Mouse (Mus musculus) forebrain, postnatal 0 days (tissue): ENCODE measurements around the gene Ssu72. TPM values are rescaled to one million over a fixed set of nuclear protein-coding genes. Genes with fewer than 3 reads are reported as not detected.
A peak's percentile ranks its signal among the peaks of the same experiment; 100 is the strongest.

Experiments used
- ATAC-seq: fragments of 200-750 bp; cut with Nextera tagmentation; 2 replicates; pipeline ENCODE4 v1.8.0; 2017; ENCODE audit warnings: mild to moderate bottlenecking, moderate library complexity
- DNase-seq: peaks from one replicate; pipeline ENCODE4 v3.0.0-alpha.2; 2015
- H3K27ac ChIP-seq: fragments of 300-500 bp; sonication (generic); 2 replicates; pipeline ENCODE4 v1.5.1; 2014; ENCODE audit warnings: low read depth, mild to moderate bottlenecking, antibody characterized with exemption, low read length, moderate library complexity, mixed read lengths
- H3K27me3 ChIP-seq: fragments of 300-500 bp; sonication (generic); 2 replicates; pipeline ENCODE4 v1.6.1; 2014; ENCODE audit warnings: mild to moderate bottlenecking, low read length, mixed read lengths; ENCODE audit not compliant: insufficient read depth
- H3K36me3 ChIP-seq: fragments of 300-500 bp; sonication (generic); 2 replicates; pipeline ENCODE4 v1.6.1; 2014; ENCODE audit warnings: mild to moderate bottlenecking, moderate library complexity; ENCODE audit not compliant: insufficient read depth
- H3K4me1 ChIP-seq: fragments of 300-500 bp; sonication (generic); 2 replicates; pipeline ENCODE4 v1.6.1; 2014; ENCODE audit warnings: antibody characterized with exemption; ENCODE audit not compliant: insufficient read depth
- H3K4me2 ChIP-seq: fragments of 300-500 bp; sonication (generic); 2 replicates; pipeline ENCODE4 v1.6.1; 2014; ENCODE audit warnings: low read depth, mild to moderate bottlenecking, moderate library complexity
- H3K4me3 ChIP-seq: fragments of 300-500 bp; sonication (generic); 2 replicates; pipeline ENCODE4 v1.5.1; 2014; ENCODE audit warnings: low read depth, low read length, mixed read lengths
- H3K9ac ChIP-seq: fragments of 300-500 bp; sonication (generic); 2 replicates; pipeline ENCODE4 v1.6.1; 2014; ENCODE audit warnings: mild to moderate bottlenecking
- H3K9me3 ChIP-seq: fragments of 300-500 bp; sonication (generic); 2 replicates; pipeline ENCODE4 v1.6.1; 2016; ENCODE audit warnings: low read length
- CTCF ChIP-seq: sonication (generic); IDR thresholded peaks from 2 replicates; pipeline ENCODE4 v1.5.1; 2016; ENCODE audit warnings: antibody characterized with exemption, control low read depth, low read depth
- whole genome bisulfite sequencing: fragments of 180-500 bp; shearing (Covaris S2); extraction: QIAGEN DNeasy Blood & Tissue Kit; methylation state at CpG from one replicate; pipeline ENCODE4 v1.1.7; 2014; 5-methylcytosine and 5-hydroxymethylcytosine counted together
- polyA plus RNA-seq: library from polyadenylated mRNA; unstranded; fragments of >200 nt; fragmentation: Nextera tagmentation; extraction: Ambion mirVana; gene quantifications from 2 replicates; pipeline ENCODE4 v1.2.1, GENCODE M21; 2015
- total RNA-seq: library from RNA; depleted of rRNA; stranded (reverse); fragments of >200 nt; gene quantifications from 2 replicates; pipeline ENCODE4 v1.2.3, GENCODE M21; 2014

Gene Ssu72
- total and polyA plus RNA-seq, 2 experiments from 2014 or later: 103 to 164 TPM

GRCm38 (mm10) chr4:155733267-155733666 is 28.7 kb downstream of the Ssu72 start:
- no peak for TF ChIP-seq CTCF
- no peaks in the 10 kb centered on the region for H3K27me3 ChIP-seq
- no peak overlapping the region for H3K4me2 ChIP-seq
- peaks cover 17% of the 10 kb centered on the region; the same call in 1 of the 2 replicates for H3K4me1 ChIP-seq
- no peaks in the 10 kb centered on the region for H3K9me3 ChIP-seq
- DNase-seq (no peak), ATAC-seq (no peak)
- peaks cover 25% of the 10 kb centered on the region for H3K36me3 ChIP-seq
- no peak overlapping the region for H3K27ac ChIP-seq
- H3K4me3 ChIP-seq: no peak overlapping the region
- WGBS: 88% methylated on average over 10 of the region's 10 CpGs
- H3K9ac ChIP-seq: no peak overlapping the region

DNA sequence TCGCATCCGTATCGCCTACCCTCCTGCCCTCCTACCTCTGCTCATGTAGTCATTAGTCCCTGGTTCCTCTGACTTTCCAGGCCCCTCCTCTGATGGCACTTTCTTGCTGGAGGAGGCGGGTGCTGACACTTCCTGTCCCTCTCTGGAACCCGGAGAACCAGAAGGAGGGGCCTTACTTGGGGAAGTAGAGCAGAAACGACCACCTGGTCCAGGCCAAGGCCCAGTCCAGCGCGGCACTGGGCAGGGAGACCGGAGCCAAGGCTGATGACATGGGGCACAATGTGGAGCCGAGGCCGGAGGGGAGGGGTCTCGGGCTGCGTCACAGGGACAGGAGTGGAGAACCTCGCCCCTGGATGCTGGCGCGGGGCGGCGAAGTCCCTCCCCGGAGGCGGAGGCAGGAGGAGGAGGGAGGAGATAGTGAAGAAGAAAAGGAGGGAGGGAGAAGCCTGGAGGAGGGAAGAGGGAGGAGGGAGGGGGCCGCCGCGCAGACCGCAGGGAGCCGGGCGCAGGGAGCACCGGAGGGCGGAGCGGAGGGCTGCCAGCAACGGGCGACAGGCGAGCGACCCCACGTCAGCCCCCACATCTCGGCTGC is 29.8 kb downstream of the Ssu72 start, which contains the start of gene Tmem240:
Gene Tmem240, plus strand, starts transcription at position 451 of the 592 bp plus-strand sequence.
- no peak for TF ChIP-seq CTCF
- Histone ChIP-seq H3K27ac (peak within 1 kb of the TSS; percentile 95), H3K4me2 (peak within 1 kb of the TSS; percentile 67), H3K9me3 (no peaks in the 10 kb centered on the region), H3K4me3 (peak within 1 kb of the TSS; percentile 96), H3K27me3 (no peaks in the 10 kb centered on the region), H3K36me3 (peaks cover 27% of the 10 kb centered on the region), H3K4me1 (peaks cover 17% of the 10 kb centered on the region; the same call in 1 of the 2 replicates), H3K9ac (peak within 1 kb of the TSS; percentile 98)
- peak; percentile 92 for DNase-seq
- WGBS: 6% methylated on average over 23 of the region's 35 CpGs
- peak; percentile 93 for ATAC-seq

DNA sequence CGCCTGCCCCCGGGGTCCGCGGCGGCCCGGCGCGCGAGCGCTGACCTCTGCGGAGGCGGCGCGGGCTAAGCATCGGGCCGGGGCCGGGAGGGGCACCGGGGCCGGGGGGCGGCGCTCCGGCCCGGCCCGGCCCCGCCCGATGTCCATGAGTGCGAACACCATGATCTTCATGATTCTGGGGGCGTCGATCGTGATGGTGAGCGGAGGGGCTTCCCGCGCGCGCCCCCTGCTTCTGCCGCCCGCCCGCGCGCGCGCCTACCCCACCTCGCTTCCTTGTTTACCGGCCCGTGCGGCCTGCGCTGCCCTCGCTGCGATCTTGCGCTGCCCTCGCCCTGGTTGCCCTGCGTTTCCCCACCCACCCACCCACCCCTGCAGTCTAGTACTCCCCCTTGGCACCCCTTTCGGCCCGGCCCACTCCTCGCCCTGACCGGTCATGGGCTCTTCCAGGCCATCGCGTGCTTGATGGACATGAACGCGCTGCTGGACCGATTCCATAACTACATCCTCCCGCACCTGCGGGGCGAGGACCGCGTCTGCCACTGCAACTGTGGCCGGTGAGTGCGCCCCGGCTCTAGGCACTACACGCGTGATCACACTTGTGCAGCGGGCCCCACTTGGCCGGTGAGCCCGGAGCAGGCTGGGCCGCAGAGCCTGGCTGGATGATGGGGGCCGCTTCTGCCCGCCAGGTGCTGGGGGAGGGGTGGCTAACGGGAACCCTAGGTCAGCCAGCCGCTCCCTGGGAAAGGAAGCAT is 30.5 kb downstream of the Ssu72 start:
- Histone ChIP-seq H3K4me1 (peaks cover 17% of the 10 kb centered on the region; the same call in 1 of the 2 replicates), H3K36me3 (peaks cover 34% of the 10 kb centered on the region), H3K9ac (peak overlapping the region; percentile 98), H3K4me3 (peak overlapping the region; percentile 96), H3K4me2 (peak overlapping the region; percentile 67), H3K27ac (peak overlapping the region; percentile 95), H3K27me3 (no peaks in the 10 kb centered on the region), H3K9me3 (no peaks in the 10 kb centered on the region)
- no peak for TF ChIP-seq CTCF
- peak; percentile 57 for DNase-seq
- WGBS: 2% methylated on average over 76 of the region's 79 CpGs
- ATAC-seq: peak; percentile 65

- Histone ChIP-seq H3K4me2 (peak overlapping the region; percentile 67), H3K27me3 (no peaks in the 10 kb centered on the region), H3K4me1 (peaks cover 17% of the 10 kb centered on the region; the same call in 1 of the 2 replicates), H3K9ac (peak overlapping the region; percentile 98), H3K4me3 (peak overlapping the region; percentile 96), H3K27ac (peak overlapping the region; percentile 95; the same call in 1 of the 2 replicates), H3K36me3 (peaks cover 40% of the 10 kb centered on the region), H3K9me3 (no peaks in the 10 kb centered on the region)
- ATAC-seq (no peak), DNase-seq (peak; percentile 5)
- WGBS: 62% methylated on average over 5 of the region's 5 CpGs
- TF ChIP-seq CTCF: no peak
These were observed 31.2 kb downstream of the Ssu72 start for GRCm38 (mm10) chr4:155735788-155736187.

- H3K9me3 ChIP-seq: no peaks in the 10 kb centered on the region
- no peak overlapping the region for H3K27ac ChIP-seq
- H3K4me1 ChIP-seq: peaks cover 17% of the 10 kb centered on the region; the same call in 1 of the 2 replicates
- TF ChIP-seq CTCF: no peak
- WGBS: 89% methylated on average over 5 of the region's 5 CpGs
- peaks cover 47% of the 10 kb centered on the region for H3K36me3 ChIP-seq
- peak overlapping the region; percentile 98; the same call in 1 of the 2 replicates for H3K9ac ChIP-seq
- no peak overlapping the region for H3K4me3 ChIP-seq
- DNase-seq (no peak), ATAC-seq (no peak)
- no peaks in the 10 kb centered on the region for H3K27me3 ChIP-seq
- H3K4me2 ChIP-seq: peak overlapping the region; percentile 67
These were observed 31.8 kb downstream of the Ssu72 start for GRCm38 (mm10) chr4:155736421-155736820.

GRCm38 (mm10) chr4:155738262-155738661 is 33.7 kb downstream of the Ssu72 start:
- Histone ChIP-seq H3K4me3 (no peak overlapping the region), H3K27me3 (no peaks in the 10 kb centered on the region), H3K4me1 (peaks cover 17% of the 10 kb centered on the region; the same call in 1 of the 2 replicates), H3K9me3 (no peaks in the 10 kb centered on the region), H3K9ac (no peak overlapping the region), H3K4me2 (no peak overlapping the region), H3K27ac (no peak overlapping the region), H3K36me3 (peaks cover 59% of the 10 kb centered on the region)
- WGBS: 72% methylated on average over 8 of the region's 8 CpGs
- DNase-seq: no peak
- no peak for ATAC-seq
- TF ChIP-seq CTCF: no peak

DNA sequence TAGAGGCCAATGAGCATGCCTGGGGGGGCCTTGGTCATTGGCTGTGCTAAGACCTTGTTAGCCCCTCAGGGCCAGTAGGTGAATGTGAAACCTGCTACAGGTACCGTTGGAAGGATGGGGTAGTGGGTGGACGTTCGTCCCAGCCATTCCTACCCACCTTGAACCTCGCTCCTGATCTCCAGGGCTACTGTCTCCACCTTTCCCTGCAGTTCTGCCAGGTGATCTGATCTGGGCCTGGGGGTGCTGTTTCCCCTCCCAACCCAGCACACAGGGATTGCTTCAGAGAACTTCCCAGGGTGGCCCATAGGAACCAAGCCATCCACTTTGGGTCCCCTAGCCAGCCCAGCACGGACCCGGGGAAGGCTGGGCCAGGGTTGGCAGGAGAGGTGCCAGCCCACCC is 34.6 kb downstream of the Ssu72 start:
- 86% methylated on average over 6 of the region's 6 CpGs for WGBS
- Histone ChIP-seq H3K27ac (no peak overlapping the region), H3K27me3 (no peaks in the 10 kb centered on the region), H3K9ac (no peak overlapping the region), H3K4me1 (peaks cover 14% of the 10 kb centered on the region; the same call in 1 of the 2 replicates), H3K9me3 (no peaks in the 10 kb centered on the region), H3K4me2 (no peak overlapping the region), H3K36me3 (peaks cover 66% of the 10 kb centered on the region), H3K4me3 (no peak overlapping the region)
- no peak for ATAC-seq
- TF ChIP-seq CTCF: no peak
- DNase-seq: no peak
